Mouse (Mus musculus) layer of hippocampus, adult 9-11 months (tissue): ENCODE data around the gene Sh2d3c.
A peak's percentile ranks its signal among the peaks of the same experiment; 100 is the strongest.

Experiments used
- DNase-seq: peaks from one replicate; pipeline ENCODE4 v3.0.0; 2022

Gene Sh2d3c

GRCm38 (mm10) chr2:32761361-32761760 lies 40.5 kb downstream of the Sh2d3c start:
- DNase-seq = no peak

GRCm38 (mm10) chr2:32761859-32762258 lies 41.0 kb downstream of the Sh2d3c start:
- DNase-seq = no peak

DNA sequence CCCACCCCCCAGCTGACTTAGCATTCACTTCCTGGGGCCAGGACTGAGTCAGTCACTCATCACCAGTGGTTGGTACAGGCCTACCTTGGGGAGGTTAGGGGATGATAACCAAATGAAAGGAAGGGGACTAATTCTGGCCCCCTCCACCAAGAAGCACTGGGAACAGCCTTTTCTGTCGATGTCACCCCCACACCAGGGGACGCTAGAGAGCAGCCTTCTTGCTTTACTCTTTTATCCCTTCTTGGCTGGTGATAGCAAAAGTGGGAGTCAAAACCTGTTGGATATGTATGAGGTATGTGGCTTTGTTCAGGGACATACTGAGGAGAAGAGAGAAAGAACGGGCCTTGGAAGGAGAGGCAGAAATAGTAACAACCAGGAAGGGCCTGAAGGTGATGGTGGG lies 42.5 kb downstream of the Sh2d3c start:
- no peak for DNase-seq

- no peak for DNase-seq
Observed at GRCm38 (mm10) chr2:32767241-32767640, 46.4 kb downstream of the Sh2d3c start.

GRCm38 (mm10) chr2:32768661-32769285 lies 47.9 kb downstream of the Sh2d3c start:
- DNase-seq = no peak

DNA sequence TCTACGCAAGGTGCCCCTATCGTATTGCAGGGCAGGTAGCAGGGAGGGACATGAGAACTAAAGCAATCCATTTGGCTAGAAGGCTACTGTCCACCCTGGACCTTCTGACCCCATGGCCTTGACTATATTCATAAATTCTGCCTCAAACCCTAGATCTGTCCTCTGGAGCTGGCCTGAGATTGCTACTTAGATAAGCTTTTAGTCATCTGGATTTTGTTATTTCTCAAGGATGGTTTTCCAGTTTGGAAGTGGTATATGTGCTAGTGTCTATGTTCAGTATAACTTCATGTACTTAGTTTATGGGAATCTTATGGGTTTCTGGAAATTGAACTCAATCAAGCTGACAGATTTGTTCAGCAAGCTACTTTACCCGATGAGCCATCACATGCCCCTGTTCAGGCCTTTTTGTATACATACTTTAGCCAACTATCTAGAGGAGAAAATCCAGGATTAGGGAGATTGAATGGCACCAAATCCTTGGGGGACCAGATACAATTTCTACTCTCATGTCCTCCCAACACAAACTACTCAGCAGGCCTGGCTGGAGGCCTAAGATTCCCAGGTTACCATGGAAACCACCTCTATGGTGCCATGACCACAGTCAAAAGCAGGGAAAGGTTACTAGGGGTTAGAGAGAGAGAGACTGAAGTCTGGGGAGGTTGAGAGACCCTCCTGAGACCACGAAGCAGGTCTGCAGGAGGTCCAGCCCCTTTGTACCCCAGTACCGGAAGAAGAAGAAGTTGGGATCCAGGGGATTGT lies 48.7 kb downstream of the Sh2d3c start:
- no peak for DNase-seq

GRCm38 (mm10) chr2:32771886-32772285 lies 51.0 kb downstream of the Sh2d3c start:
- DNase-seq = no peak

- DNase-seq = no peak
Observed at GRCm38 (mm10) chr2:32772626-32773279, 51.9 kb downstream of the Sh2d3c start.

DNA sequence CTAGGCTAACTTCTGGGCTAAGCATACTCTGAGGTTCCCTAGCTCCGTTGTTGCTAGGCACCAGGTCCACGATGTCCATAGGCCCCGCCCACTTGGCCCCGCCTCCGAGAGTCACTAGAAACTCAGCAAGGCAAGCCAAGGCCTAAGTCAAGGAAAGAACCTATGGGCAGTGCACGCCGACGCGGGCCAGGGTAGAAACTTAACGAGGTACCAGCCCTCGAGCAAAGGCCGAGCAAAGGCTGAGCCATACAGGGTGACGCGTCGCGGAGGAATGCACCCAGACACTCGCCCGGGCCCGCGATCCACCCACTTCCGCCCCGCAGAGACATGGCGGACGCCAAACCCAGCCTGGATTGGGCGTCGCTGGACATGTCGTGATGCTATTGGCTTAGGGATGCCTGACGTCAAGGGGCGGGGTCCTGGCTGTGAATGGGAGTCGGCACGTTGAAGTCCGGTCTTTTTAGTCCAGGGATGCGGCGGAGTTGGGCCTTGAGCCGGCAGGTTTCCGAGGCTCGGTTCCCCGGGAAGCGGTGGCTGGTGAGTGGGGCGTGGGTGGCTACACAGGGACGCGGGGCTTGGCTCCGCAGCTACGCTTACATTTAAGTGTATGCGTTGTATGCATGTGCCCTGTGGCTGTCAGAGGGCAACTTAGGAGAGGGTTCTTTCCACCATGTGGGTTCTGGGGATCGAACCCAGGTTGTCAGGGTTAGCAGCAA lies 54.7 kb downstream of the Sh2d3c start, which contains the start of the genes Ttc16 and Ptrh1:
TSS of gene Ttc16 (minus strand) at position 275 of the 716 bp plus-strand sequence.
TSS of gene Ptrh1 (plus strand) at position 428 of the 716 bp plus-strand sequence.
- peak; percentile 97 for DNase-seq

DNA sequence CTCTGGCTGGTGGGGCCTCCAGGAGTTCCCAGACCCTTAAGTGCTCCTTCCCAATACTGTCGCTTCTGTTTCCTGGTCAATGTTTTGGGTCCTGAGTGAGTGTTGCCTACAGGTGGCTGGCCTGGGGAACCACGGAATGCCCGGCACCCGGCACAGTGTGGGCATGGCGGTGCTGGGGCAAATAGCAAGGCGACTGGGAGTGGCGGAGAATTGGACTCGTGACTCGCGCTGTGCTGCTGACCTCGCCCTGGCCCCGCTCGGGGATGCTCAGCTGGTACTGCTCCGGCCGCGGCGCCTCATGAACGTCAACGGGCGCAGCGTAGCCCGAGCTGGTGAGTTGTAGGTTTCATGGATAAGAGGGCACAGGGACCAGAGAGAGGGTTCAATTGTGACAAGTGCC lies 55.3 kb downstream of the Sh2d3c start:
- DNase-seq = no peak

- no peak for DNase-seq
Observed at GRCm38 (mm10) chr2:32778081-32778480, 57.2 kb downstream of the Sh2d3c start.

DNA sequence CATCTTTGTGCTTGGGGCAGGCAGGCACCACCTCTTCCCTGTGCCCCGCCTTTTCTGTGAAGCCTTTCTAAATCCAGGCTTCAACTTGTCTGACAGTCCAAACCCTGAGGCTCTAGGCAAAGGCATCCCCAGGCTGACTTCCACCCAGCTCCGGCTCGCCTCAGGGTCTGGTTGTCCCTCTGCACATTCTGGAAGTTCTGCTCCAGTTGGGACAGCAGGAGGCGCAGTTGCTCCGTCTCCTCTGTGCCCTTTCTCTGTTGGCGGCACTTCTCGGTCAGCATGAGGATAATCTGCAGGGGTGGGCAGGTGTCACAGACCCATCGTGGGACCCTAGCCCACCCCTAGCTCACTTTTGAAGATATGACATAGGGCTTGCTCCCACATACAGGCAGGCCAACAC lies 58.3 kb downstream of the Sh2d3c start:
- DNase-seq = no peak

- DNase-seq = no peak
Observed at GRCm38 (mm10) chr2:32779714-32780113, 58.9 kb downstream of the Sh2d3c start.

DNA sequence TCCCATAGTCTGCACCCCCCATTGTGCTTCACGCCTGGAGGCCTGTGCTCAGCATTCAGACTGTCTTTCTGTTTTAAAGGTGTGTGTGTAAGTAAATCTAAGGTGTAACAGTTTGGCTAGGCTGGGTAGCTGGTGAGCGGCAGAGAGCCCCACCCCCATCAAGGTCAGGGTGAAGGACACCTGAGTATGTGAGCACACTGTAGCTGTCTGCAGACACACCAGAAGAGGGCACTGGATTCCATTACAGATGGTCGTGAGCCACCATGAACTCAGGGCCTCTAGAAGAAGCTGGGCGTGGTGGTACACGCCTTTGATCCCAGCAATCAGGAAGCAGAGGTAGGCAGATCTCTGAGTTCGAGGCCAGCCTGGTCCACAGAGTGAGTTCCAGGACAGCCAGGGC lies 60.9 kb downstream of the Sh2d3c start:
- DNase-seq = no peak

DNA sequence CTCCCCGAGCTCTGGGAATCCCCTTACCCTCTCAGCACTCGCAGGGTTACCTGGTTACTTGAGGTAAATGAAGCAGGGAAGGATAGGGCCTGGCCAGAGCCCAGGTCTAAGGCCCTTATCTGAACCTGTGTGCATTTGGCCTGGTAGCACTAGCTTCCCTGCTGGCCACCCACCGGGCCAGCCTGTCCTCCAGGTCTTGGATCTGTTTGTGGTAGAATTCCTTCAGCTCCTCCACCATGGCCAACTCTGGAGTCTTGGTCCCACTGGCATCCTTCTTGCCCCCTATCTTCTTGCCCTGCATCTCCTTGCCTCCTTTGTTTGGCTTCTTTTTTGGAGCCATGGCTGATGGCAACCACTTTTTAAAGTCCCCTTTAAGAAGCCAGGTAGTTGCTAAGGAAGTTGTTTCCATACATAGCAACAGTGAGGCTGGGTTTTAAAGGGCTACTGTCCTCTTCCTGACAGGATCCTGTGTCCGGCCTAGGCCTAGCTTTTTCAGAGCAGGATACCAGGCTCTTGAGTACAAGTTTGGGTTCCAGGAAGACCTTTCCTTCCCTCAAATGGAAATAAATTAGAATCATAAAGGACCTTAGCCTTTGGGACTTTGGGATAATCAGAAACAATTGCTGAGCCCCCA lies 63.3 kb downstream of the Sh2d3c start, which contains the start of gene Cfap157:
TSS of gene Cfap157 (minus strand) at position 381 of the 634 bp plus-strand sequence.
- no peak for DNase-seq

DNA sequence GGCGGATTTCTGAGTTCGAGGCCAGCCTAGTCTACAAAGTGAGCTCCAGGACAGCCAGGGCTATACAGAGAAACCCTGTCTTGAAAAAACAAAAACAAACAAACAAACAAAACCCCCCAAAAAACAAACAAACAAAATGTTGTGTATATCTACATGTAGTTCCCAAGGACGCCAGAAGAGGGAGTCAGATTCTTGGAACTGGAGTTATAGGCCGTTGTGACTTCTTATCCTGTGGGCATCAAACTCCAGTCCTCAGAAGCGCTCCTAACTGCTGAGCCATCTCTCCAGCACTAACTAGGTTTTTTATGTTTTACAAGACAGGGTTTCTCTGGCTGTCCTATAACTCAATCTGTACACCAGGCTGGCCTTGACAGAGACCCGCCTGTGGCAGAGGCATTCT lies 66.3 kb downstream of the Sh2d3c start:
- DNase-seq = no peak

- DNase-seq = no peak
Observed at GRCm38 (mm10) chr2:32788581-32788980, 67.7 kb downstream of the Sh2d3c start.

DNA sequence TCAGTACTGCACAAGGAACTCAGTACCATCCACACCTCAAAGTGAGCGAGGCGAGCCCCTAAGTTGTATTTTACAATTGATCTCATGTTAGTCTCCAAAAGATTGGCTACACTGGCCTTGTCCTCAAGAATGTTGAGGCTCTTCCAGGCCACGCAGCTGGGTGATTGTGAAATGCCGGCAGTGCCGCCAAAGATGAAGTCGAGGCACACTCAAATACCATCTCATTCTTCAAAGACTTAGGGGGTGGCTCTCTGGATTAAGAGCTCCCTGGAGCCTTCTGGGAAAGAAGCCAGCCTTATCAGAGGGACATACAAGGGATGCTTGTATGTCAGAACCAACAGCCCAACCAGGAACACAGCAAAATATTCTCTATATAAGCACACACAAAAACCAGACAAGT lies 70.4 kb downstream of the Sh2d3c start:
- no peak for DNase-seq

DNA sequence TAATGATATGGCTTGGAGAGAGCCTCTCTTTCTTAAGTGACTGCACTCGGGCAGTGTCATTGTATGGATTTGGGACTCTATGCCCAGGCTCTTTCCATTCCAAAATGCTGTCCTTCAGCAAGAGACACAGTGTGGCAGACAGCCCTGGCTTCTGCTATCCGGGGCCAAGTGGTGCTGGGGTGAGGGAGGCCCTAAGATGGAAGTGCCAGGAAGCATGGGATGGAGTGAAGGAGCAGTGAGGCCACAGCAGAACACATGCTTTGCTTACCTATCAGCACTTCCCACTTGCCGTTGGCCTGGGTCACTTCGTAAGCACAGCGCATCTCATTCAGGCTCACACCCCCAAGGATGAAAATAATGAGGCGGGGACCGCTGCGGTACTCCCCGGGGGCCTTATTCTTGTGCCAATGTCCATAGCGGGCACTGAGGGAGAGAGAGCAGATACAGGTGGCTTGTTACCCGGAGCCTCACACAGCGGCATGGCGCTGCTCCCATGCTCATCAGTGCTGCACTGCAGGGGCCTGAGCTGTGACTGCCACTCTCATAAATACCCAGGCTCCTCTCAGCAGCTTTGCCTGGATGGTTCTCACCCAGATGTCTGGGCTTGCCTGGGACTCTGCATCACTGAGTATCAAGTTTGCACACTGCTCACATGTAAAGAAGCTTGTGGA lies 75.0 kb downstream of the Sh2d3c start:
- DNase-seq = no peak

- DNase-seq = no peak
Observed at GRCm38 (mm10) chr2:32798251-32798962, 77.6 kb downstream of the Sh2d3c start.
